Mouse (Mus musculus) cerebral cortex, adult 2 months (tissue): ENCODE results near the gene Btbd1.

ENCODE experiments used
- WGBS: fragments of 180-500 bp; shearing (Covaris S2); methylation state at CpG from one replicate; pipeline ENCODE4 v1.1.7; 2018; 5-methylcytosine and 5-hydroxymethylcytosine counted together

Gene Btbd1

GRCm38 (mm10) chr7:81849633-81850032, 20.4 kb upstream of the Btbd1 start:
- 89% methylated on average over 7 of the region's 7 CpGs for WGBS

DNA sequence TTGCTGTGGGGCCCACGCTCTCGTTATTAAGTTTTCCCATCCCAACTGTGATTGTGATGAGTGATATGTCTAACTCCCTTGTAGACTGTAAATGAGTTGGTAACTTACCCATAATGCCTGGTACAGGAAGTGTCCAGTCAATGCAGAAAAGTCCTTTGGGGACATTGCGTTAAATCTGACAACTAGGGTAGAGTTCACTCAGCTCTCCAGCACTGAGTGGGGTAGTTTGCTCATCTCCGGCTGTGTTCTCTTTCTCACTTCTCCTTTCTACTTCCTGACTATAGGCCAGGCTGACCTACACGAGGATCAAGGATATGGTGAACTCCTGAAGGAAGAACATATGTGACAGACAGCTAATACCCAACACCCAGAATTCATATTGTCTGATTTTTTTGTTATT, 20.0 kb upstream of the Btbd1 start:
- 93% methylated on average over 5 of the region's 5 CpGs for WGBS

DNA sequence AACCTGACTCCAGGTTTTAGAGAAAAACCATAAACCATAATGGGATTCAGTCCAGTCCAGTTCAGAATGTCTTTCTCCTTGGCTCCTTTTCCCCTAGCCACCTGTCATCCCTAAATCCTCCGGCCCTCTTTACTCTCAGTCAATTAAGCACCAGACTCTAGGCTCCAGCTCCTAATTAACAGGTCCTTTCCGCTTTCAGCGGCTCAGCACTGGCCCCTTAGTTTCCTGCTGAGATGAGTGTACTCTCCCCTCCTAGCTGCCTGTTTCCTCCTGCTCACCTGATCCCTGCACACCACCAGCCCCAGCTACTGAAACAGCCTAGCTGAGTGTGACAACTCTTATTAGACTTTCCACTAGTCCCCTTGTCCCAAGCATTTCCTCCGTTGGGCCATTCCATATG, 18.5 kb upstream of the Btbd1 start:
- WGBS = 78% methylated on average over 4 of the region's 4 CpGs

DNA sequence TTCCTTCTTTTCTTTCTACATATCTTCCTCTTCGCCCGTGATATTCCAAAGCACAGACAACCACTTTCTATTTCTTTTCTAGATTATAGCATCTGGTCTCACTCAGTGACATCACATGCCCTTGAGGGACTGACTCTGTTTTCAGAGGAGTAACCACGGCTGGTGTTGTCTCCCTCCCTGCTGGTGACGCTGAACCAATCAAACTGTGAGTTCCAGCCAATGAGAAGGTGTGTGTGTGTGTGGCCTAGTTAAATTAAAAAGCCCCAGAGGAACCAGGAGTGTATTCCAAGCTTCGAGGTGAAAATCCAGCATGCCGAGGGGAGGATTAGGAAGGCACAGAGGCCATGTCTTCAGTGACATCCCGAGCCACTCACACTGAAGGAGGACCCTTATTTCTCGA, 17.8 kb upstream of the Btbd1 start:
- 48% methylated on average over 8 of the region's 8 CpGs for WGBS

DNA sequence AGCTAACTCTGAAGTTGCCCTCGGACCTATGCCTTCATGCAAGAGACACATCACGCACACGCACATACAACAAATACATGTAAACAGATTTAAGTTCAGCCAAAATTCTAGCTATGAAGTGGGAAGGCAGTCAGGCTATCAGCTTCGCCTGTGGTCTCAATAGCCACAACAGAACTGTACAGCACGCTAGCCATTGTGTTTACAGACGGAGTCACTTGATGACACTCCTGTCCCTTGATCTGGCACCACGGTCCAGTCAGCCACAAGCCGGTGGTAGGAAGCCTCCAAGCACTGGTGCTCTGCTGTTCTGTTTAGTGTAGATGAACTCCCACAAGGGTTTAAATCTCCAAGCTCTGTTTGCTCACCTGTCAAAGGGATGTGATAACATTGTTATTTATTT, 16.8 kb upstream of the Btbd1 start:
- 92% methylated on average over 8 of the region's 8 CpGs for WGBS

DNA sequence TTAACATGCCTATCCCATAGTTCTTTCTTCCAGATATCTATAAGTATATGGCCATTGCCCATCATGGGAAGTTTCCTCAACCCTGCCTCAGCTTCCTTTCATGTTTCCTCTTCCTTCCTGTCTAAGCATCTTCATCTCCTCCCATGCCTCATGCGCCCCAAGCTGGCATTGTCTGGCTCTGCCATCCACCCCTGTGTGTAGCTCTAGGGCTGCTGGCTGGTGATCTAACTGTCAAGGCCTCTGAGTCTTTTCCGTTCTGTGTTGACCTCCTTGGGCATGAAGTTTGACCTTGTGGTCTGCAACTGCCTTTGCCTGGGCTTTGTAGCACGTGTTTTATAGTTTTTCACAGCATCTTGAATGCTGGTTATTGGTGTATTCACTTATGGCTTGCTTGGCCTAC, 16.1 kb upstream of the Btbd1 start:
- WGBS = 90% methylated on average over 3 of the region's 3 CpGs

DNA sequence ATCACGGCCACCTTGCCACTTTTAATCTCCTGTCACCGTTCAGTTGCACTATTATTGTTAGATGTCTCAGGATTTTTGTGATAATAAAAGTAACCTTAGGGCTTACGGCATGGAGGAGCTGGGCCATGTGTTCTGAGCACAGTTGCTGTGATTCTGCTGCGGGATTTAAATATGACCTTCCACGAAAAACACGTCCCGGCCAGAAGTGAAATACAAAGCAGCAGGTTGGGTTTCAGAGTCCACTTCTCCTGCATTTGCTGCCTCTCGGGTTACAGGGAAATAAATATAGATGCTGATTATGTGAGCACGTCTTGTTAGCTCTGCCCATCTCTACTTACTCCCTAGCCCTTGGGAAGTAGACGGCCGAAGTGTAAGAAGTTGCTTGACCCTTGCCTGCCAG, 15.6 kb upstream of the Btbd1 start:
- 94% methylated on average over 11 of the region's 11 CpGs for WGBS

- 85% methylated on average over 8 of the region's 8 CpGs for WGBS
These were observed 14.7 kb upstream of the Btbd1 start for GRCm38 (mm10) chr7:81843903-81844302.

DNA sequence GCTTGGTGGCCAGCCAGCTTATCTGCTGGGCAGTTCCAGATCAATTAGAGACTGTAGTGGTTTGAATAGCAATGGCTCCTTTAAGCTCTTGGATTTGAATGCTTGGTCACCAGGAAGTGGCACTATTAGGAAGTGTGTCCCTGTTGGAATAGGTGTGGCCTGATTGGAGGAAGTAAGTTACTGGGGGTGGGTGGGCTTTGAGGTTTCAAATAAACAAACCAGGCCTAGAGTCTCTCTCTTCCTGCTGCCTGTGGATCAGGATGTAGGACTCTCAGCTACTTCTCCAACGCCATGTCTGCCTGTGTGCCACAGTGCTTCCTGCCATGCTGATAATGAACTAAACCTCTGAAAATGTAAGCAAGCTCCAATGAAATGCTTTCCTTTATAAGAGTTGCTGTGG, 13.8 kb upstream of the Btbd1 start:
- 70% methylated on average over 1 of the region's 1 CpGs for WGBS

DNA sequence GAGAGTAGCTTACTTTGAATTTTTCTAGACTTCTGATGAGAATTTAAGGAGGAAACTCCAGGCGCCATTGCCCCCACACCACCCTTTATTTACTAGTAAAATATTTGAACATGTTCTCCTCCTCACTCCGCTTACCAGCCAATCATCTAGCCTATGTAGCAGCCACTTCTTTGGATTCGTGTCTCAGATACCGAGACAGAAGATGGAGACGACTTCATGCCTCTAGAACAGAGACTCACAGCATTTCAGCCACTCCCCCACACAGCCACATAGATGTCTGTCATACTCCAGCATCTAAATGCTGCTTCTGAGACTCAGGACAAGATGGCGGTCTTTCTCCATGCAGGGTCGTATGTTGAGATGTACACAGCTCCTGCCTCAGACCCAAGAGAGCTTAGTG, 12.9 kb upstream of the Btbd1 start:
- 81% methylated on average over 7 of the region's 7 CpGs for WGBS

GRCm38 (mm10) chr7:81841439-81841838, 12.2 kb upstream of the Btbd1 start:
- 72% methylated on average over 6 of the region's 6 CpGs for WGBS

DNA sequence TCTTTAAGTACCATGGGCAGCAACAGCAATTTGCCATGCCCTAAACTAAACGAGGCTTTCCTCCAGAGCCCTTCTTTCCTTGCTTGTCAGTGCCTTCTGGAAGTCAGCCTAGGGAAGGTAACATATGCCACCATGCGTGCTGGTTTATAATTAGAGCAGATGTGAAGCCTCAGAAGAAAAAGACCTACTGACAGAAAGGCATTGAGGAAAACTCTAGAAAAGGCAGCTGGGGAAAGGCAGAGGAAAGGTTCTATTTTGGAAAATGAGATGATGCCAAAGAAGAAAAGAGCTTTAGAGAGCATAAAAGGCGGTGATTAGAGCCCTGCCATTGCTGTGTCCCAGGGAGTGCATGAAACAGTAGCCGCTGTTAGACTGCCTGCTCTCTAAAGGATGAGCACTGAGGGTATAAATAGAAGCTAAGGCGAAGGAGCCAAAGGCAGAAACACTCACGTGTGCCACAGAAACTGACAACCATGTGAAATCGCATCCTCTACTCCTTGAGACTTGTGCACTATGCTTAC, 11.5 kb upstream of the Btbd1 start:
- 37% methylated on average over 7 of the region's 7 CpGs for WGBS

DNA sequence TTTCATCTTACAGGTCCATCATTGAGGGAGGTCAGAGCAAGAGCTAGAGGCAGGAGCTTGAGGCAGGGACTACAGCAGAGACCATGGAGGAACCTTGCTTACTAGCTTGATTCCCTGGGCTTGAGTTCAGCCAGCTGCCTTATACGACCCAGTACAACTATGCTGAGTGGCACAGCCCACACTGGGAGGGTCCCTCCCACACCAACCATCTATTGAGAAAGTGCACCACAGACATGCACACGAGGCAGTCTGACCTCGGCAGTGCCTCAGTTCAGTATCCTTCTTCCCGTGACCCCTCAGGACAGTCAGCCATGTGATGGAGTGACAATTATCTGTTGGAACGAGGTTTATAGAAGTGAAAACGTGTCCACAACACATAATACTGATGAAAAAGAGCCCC, 10.5 kb upstream of the Btbd1 start:
- WGBS = 52% methylated on average over 6 of the region's 6 CpGs

DNA sequence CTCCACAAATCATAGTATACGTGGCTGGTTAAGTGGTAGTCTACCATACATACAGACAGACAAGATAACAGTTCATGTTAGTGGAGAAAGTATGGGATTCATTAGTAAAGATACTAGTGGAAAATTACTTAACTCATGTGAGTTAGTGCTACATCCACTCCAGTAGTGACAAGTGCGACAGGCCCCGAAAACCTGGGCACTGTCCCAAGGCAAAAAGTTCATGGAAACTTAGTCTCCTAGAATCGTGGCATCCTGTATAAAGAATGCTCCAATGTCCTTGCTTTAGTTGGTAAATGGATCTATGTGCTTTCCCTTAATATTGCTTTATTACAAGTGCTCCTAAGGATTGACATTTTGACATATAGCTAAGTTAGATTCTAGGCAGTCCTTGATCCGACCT, 8.5 kb upstream of the Btbd1 start:
- WGBS = 87% methylated on average over 5 of the region's 5 CpGs

DNA sequence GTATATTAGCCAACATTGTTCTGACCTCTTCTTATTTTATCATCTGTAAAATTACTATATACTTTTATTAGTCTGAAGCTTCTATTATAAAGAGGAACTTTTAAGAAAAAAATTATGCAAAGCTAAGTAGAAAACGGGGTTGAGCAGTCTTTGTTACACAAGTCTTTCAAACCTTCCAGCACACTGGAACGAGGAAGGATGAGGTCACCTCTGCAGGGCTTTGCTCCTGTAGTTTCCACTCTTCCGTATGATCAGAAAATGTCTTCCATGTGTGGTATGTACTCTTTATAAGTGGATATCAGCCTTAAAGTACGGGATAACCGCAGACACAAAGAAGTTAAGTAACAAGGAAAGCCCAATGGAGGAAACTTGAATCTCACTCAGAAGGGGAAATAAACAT, 6.2 kb upstream of the Btbd1 start:
- 82% methylated on average over 5 of the region's 5 CpGs for WGBS

DNA sequence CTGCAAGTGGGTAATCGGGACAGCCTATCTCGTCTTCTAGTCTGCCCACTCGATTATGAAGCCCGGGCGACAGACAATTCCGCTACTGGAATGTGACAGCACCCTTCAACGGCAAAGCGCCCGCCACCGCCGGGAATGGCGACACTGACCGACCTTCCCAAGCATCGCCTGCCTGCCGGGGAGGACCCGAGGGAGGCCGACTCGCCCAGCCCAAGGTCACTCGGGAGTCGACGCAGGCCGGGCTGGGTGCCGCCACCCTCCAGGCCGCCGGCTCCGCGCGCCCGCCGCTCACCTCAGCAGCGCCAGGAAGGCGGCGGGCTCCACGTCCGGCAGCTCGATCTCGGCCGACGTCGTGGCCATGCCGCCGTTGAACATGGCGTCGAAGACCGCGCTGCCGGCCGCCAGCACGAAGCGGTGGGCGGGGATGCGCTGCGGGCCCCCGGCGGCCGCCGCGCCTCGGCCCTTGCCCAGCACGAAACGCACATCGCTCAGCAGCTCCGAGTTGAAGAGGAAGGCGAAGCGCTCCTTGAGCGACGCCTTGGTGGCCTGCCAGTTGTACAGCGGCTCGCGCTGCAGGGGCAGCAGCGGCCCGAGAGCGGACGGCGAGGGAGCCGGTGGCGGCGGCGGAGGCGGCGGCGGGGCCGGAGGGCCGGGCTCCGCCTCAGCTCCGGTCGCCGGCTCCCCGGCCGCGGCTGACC, 401 bp downstream of the Btbd1 start:
- WGBS = under 1% methylated on average over 91 of the region's 91 CpGs

DNA sequence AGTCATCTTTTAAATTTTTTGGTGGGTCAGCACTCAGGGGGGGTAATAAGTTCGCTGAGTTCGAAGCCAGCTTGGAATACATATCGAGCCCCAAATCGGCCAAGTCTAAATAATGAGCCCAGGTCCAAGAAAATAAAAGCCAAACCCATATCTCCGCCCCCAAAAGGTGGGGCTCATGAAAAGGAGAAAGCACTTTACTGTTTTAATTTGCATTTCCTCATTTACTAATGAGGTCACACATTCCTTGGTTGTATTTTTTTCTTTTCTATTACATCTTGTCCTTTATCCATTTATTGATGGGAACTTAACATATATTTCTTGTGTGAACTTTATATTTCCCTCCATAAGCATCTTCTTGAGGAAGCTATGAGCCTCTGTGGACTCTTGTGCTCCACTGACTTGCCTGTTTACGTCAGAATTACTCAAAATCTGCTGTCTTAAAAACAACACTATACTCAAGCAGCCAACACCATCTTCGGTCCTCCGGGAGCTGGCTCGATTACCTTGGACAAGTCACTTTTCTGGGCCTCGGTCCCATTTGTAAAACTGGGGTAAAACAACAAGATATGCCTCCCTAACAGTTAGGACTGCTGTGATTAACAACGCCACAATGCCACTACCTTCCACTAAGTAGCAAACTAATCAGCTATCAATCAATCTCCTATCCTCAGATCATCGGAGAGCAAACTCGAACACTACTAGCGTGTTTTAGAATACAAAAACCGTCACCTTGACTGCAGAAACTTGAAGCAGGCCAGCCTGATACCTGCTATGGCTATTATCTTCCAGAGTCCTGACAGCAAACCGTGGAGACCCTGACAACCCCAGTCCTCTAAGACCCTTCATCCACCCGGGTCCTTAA, 1.2 kb downstream of the Btbd1 start:
- WGBS = 5% methylated on average over 17 of the region's 17 CpGs

DNA sequence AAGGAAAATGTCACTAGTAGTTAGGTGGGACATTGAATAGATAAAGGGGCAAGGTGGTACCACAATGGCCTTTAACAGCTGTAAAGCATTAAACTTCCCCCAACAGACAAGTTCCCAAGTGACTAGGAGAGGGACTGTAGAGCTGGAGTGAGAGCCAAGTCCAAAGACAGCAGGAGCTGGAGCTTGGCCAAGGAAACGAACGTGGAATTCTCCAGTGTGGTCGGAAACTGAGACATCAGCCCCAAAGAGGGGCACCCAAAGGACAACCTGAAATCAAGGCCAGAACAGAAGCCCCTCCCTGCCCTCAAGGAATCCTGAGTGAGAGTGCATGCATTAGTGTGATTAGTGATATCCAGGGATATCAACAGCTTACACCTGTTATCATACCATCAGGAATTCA, 3.9 kb downstream of the Btbd1 start:
- WGBS = 17% methylated on average over 3 of the region's 3 CpGs

DNA sequence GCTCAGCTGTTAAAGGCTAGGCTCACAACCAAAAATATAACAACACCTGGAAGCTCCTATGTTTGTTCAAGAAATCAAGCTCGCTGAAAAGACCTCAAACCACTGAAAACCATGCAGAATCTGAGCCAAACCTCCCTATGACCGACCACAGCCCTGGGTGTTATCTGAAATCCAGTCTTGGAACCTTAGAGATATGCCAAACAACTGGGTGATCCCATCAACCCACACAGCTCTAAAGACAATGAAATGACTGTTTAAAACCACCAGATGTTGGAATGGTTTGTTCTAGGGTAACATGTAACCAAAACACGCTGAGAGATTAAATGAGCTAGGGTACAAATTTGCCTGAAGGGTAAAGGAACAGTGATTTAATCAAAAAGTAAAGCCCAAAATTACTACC, 4.3 kb downstream of the Btbd1 start:
- WGBS = 58% methylated on average over 3 of the region's 3 CpGs

DNA sequence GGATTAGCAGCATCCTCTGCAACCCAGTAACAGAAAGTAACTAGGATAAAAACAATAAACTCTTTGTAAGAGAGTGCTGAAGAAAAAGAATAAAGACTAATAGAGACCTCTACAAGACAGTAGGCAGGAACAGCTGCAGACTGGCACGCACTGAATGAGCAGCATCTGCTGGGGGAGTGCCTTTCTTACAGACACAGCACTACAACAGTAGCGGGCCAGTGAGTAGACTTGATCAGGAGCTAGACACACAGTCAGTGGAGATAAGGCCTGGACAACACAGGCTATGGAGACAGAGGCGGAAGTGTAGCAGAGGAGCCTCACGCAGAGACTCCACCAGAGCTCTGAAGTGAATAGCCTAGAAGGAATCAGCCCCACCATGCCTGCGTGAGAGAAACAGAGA, 23.2 kb downstream of the Btbd1 start:
- WGBS = 63% methylated on average over 5 of the region's 5 CpGs

- 0% methylated on average over 38 of the region's 38 CpGs for WGBS
These were observed 40.0 kb downstream of the Btbd1 start, which contains the start of gene 3110040N11Rik for GRCm38 (mm10) chr7:81789095-81789757. Gene 3110040N11Rik, minus strand, starts transcription at chr7:81789478.

- 2% methylated on average over 5 of the region's 5 CpGs for WGBS
These were observed 40.7 kb downstream of the Btbd1 start for GRCm38 (mm10) chr7:81788536-81788935.
